Mouse (Mus musculus) v-Abl transformed pro-B cells (cell line): Measurements from ENCODE around the gene Rsc1a1.

Experiments
- in situ Hi-C, 2 experiments: fragments of 400-800 bp; cut with MboI; formaldehyde crosslinking; loops; one replicate each; pipeline ENCODE4 v1.15.1; 2025; ENCODE audit not compliant: unreplicated experiment in 2 of 2

Gene Rsc1a1

GRCm38 (mm10) chr4:141658846-141659484 lies 26.4 kb downstream of the Rsc1a1 start:
- in situ Hi-C loops = loop anchor here in 1 of 2 experiments (25.0 kb wide), 1 partner anchor 128 kb away; the partner anchor contains the start of genes Casp9 and Dnajc16

- in situ Hi-C loops = loop anchor here in 1 of 2 experiments (25.0 kb wide), 1 partner anchor 130 kb away; the partner anchor contains the start of genes Casp9 and Dnajc16
These were observed 28.5 kb downstream of the Rsc1a1 start for GRCm38 (mm10) chr4:141656932-141657331.

DNA sequence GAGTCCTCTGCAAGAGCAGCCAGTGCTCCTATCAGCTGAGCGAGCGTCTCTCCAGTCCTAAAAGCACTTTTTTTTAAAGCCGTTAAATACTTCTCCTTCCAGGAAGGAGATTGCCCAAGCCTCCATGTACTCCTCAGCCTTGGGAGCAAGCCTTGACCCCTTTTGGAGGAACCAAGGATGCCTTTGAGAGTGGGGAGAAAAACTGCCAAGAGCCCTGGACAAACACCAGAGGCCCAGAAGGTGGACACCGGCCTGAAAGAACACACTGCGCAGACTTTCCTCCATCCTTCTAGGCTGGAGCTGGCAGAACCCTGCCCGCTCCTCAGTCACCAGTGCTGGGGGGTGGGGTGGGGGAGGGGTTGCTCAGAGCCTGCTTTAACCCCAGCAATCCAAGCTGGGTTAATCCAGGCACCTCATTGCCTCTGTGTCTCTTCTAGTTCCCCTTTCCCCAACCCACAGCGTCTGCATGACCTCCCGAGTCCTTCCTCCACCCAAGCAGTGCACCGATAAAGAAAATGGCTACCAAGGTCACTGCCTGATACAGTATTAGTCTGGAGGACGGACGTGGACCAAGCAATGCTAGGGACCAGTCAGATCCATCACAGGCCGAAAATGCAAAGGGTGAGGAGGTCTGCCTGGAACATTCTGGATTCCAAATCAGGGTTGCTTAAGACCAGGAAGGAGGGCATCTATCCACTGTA lies 29.3 kb downstream of the Rsc1a1 start:
- in situ Hi-C loops = loop anchor here in 1 of 2 experiments (25.0 kb wide), 1 partner anchor 131 kb away; the partner anchor contains the start of genes Casp9 and Dnajc16

DNA sequence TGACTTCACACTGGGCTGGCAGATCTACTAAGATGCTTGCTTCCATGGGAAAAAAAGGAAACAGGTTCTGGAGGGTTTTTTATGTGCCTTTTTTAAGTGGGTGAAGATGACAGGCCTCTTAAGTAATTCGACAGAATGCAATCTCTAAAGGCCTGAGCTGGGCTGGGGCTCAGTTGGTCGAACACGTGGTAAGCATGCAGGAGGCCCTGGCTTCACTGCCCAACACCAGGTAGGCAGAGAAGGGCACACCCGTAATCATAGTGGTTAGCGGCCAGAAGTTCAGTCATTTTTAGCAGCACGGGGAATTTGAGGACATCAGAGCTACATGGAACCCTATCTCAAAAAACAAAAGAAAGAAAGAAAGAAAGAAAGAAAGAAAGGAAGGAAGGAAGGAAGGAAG lies 30.9 kb downstream of the Rsc1a1 start:
- in situ Hi-C loops = loop anchor here in 1 of 2 experiments (25.0 kb wide), 1 partner anchor 133 kb away; the partner anchor contains the start of genes Casp9 and Dnajc16

DNA sequence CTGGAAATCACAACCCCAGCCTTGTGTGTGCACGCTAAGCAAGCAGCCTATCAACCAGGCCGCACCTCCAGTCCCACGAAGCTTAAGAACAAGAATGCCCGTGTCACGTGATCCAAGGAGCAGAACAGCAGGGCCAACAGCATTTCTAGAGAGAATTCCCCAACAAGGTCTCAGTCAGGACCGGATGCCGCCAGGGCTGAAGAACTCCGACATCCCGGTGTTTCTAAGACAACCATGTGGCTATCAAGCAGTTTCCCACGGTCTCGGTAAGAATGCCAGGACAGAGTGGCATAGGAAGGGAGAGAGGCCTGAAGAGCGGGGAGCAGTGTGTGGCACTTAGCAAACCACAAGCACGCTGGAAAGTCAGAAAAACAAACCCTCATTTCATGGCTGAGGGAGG lies 31.6 kb downstream of the Rsc1a1 start:
- in situ Hi-C loops = loop anchor here in 1 of 2 experiments (25.0 kb wide), 1 partner anchor 133 kb away; the partner anchor contains the start of genes Casp9 and Dnajc16

DNA sequence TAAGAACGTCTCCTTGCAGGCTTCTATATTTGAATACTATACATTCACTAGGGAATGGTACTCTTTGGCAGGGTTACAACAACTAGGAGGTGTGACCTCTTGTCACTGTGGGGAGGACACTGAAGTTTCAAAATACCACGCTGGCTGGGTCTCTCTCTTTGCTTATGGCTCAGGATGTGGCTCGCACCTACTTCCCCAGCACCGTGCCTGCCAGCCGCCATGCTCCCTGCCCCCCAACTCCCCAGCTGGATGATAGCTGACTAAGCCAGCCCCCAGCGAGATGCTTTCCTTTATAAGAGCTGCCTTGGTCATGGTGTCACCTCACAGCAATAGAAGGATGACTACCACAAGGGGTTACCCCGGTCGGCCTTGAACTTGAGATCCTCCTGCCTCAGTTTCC lies 32.4 kb downstream of the Rsc1a1 start:
- in situ Hi-C loops = loop anchor here in 1 of 2 experiments (25.0 kb wide), 1 partner anchor 134 kb away; the partner anchor contains the start of genes Casp9 and Dnajc16

DNA sequence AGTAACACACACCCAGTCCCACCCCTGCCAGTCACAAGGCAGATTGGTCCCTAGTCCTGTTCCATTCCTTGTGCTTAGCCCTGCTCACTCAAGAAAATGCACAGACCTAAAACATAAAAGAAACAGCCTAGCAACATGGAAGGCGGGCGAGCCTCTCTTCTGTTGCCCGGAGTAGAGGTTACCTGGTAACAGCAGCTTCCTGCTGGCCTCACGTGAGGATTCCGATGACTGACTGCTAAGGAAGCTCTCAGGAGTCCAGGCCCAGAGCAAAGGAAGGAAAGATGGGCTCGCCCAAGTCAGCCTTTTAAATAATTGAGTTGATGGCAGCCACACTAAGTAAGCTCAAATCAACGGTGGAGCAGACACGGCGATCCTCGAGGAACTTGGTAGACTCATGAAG lies 33.5 kb downstream of the Rsc1a1 start:
- in situ Hi-C loops = loop anchor here in 1 of 2 experiments (25.0 kb wide), 1 partner anchor 135 kb away; the partner anchor contains the start of genes Casp9 and Dnajc16

- in situ Hi-C loops = loop anchor here in 1 of 2 experiments (25.0 kb wide), 1 partner anchor 136 kb away; the partner anchor contains the start of genes Casp9 and Dnajc16
These were observed 34.1 kb downstream of the Rsc1a1 start for GRCm38 (mm10) chr4:141651286-141651685.

DNA sequence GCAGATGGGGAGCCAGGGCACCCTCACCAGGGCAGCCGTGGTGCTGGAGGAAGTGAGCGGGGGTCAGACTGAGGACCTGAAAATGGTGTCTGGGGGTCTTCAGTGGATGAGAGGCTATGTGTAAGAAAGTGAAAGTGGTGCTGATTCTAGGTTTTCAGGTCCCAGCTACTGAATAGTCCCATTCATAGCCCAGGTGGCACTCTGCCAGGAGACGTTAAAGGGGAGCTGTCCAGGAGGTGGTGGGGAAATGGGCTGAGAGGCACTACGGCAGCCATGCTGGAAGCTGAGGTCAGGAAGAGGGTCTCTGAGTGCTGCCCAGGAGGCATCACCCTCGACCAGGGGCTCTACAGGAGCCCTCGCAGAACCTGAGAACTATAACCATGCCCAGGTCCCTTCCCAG lies 36.2 kb downstream of the Rsc1a1 start:
- in situ Hi-C loops = no loop called here

GRCm38 (mm10) chr4:141648262-141648661 lies 37.1 kb downstream of the Rsc1a1 start:
- in situ Hi-C loops = no loop called here

DNA sequence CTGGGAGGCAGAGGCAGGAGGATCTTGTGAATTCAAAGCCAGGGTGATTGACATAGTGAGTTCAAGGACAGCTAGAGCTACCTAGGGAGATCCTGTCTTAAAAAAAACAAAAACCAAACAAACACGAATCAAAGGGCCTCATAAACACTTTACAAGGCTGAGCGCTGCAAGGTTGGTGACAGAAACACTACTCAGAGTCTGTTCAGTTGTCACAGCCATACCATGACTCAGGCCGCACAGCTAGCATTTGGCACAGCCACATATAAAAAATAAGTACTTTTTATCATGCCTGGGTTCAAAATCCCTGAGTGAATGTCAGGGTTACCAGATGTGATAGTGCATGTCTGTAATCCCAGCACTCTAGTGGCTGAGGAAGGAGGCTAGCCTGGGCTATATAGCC lies 38.2 kb downstream of the Rsc1a1 start:
- in situ Hi-C loops = no loop called here

DNA sequence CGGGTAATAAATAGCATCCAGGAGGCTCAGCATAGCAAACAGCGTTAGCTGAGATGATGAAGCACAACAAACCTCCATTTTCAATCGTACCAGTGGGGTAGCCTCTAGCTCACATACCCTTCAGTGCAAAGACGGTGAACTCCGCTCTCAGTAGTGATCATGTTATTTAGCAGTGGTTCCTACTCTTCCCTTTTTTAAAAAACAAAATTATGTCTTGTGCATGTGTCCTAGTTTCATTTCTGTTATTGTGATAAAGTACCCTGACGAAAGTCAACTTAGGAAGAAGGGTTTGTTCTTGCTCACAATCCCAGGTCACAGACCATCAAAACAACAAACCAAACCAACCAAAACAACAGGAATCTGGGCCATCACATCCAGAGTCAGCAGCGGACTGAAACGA lies 39.4 kb downstream of the Rsc1a1 start:
- in situ Hi-C loops = no loop called here

DNA sequence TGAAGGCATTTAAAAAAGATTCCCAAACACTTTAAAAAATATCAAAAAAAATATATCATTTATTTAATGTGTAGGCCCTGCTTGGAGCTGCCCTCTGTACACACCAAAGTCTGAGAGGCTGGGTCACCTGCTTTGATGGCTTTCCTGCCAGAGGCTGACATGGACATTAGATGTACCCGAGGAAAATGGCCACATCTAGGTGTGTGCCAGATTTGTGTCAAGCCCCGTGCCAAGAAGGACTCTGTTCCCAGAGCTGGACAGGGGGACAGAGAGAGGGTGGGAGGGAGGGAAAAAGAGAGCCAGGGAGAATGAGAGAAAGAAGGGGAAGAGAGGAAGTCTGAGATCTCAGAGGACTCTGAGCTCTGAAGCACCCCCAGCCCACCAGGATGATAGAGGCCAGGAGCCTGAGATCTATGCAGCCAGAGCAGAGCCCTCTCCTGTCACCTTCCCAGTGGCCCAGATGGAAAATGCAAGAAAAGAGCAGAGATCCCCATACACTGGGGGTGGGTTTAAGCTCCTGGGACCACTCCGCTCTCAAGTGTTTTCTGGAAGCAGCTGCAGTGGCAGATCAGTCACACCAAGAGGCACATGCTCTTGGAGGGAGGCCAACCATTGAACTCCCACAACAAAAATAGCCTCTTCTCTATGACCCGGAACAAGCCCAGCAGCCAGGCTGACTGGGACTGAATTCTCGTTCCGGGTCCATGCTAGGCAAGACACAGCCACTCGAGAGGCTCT lies 42.1 kb downstream of the Rsc1a1 start:
- in situ Hi-C loops = no loop called here

DNA sequence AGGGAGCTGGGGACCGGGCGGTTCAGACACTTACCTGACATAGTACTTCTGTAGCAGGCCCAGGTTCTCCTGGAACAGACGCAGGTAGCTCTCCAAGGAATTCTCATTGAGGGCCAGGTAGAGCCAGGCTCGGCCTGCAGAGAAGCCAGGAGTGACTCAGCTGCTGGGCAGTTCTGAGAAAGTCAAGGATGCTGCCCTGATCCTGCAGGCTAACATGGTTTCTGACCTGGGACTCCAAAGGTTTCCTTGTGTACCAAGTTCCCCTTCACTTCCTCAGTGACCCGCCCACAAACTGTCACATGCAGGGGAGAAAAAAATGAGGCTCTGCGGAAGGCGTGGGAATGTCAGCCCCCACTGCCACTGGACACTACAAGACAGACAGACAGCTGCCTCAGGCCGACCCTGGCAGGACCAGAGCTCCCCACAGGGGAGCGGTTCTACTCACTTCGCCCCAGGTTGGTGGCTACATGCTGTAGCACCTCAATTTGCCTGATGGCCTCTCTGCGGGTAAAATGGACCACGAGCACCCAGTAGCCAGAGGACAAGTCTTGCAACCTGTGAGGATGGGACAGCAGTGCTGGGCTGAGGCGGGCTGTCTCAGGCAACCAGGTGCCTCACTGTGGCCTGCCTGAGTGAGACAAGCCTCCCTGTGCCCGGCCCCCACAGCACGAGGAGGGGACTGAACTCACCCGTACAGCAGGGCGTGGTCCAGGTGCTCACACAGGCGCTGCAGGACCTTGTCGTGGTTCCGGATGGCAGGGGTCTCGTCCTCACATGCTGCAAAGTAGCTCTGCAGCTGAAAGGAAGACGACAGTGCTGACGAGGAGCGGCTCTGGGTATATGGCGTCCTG lies 43.2 kb downstream of the Rsc1a1 start:
- in situ Hi-C loops = no loop called here

- in situ Hi-C loops = no loop called here
These were observed 44.0 kb downstream of the Rsc1a1 start for GRCm38 (mm10) chr4:141641353-141641771.

GRCm38 (mm10) chr4:141639474-141639873 lies 45.9 kb downstream of the Rsc1a1 start:
- in situ Hi-C loops = no loop called here

- in situ Hi-C loops = no loop called here
These were observed 48.7 kb downstream of the Rsc1a1 start for GRCm38 (mm10) chr4:141636693-141637092.

- in situ Hi-C loops = no loop called here
These were observed 49.4 kb downstream of the Rsc1a1 start for GRCm38 (mm10) chr4:141635991-141636390.
